Mouse (Mus musculus): ENCODE results near the gene Gtsf1. TPM values are rescaled to one million over a fixed set of nuclear protein-coding genes. Genes with fewer than 3 reads are reported as not detected.

Gene Gtsf1
- polyA plus RNA-seq, 1 experiment from 2014 or later: not detected

DNA sequence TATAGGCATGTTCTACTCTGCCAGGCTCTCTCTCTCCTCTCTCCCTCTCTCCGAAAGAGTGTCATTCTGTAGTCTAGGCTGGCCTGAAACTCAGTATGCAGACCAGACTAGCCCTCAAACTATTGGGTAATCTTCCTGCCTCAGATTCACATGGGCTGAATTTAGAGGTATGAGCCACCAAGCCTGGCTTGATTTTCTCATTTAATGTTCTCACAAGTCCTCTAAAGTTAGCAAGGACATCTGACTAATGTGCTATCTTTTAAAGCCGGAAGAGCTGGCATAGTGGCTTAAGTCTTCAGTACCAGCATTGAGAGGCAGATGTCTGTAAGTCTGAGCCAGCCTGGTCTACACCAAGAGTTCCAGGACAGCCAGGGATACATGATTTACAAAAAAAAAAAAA is 48.2 kb downstream of the Gtsf1 start:
- Histone ChIP-seq H3K9me3 (ENCODE audit: control insufficient read depth, low read length) (no peaks in the 10 kb centered on the region), H3K36me3 (ENCODE audit: control insufficient read depth, insufficient read depth, low read length) (no peaks in the 10 kb centered on the region), H3K27me3 (ENCODE audit: control insufficient read depth, insufficient read depth, low read depth, low read length) (no peaks in the 10 kb centered on the region), H3K4me3 (ENCODE audit: low read length) (no peak overlapping the region), H3K4me2 (ENCODE audit: low read depth, low read length) (no peak overlapping the region), H3K4me1 (replicated peaks; ENCODE audit: control insufficient read depth, insufficient read depth, low read length) (peaks cover 22% of the 10 kb centered on the region), H3K9ac (ENCODE audit: low read length) (no peak overlapping the region), H3K27ac (ENCODE audit: low read length) (no peak overlapping the region)
- WGBS: 77% methylated on average over 2 of the region's 2 CpGs
- no peak for ATAC-seq (ENCODE audit: low read depth)

DNA sequence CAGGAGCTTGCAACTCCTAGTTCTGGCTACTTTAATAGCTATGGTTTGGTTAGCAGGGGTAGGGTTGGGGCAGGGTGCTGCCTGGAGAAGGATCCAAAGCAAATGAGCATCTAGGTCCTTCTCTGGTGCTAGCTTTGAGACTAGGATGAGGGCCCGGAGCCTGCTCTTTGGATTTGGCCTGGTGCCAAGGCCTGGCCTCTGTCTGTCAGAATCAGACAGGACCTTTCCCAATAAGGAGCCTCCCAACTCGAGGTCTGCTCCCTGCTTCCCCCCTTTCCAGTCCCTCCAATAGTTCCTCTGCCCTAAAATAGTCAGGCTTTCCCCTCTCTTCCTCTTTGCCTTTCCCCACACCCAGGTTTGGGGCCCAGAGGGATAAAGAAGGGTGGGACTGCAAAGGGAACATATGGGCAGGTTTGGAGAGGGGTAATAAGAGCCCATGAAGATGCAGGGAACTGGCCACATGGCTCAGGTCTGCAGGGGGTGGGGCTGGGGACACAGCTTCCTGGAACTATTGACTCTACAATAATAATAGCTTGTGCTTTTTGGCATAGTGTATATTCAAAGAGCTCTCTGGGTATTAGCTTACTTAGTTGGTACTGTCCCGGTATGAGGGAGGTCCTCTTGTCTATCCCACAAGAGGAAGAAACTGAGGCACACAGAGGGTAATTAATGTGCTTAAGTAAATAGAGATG is 51.5 kb downstream of the Gtsf1 start:
- Histone ChIP-seq H3K36me3 (ENCODE audit: control insufficient read depth, insufficient read depth, low read length) (no peaks in the 10 kb centered on the region), H3K4me2 (ENCODE audit: low read depth, low read length) (no peak overlapping the region), H3K9ac (ENCODE audit: low read length) (no peak overlapping the region), H3K4me1 (replicated peaks; ENCODE audit: control insufficient read depth, insufficient read depth, low read length) (peaks cover 22% of the 10 kb centered on the region), H3K27me3 (ENCODE audit: control insufficient read depth, insufficient read depth, low read depth, low read length) (no peaks in the 10 kb centered on the region), H3K4me3 (ENCODE audit: low read length) (no peak overlapping the region), H3K27ac (ENCODE audit: low read length) (peak overlapping the region; percentile 3), H3K9me3 (ENCODE audit: control insufficient read depth, low read length) (no peaks in the 10 kb centered on the region)
- 24% methylated on average over 3 of the region's 3 CpGs for WGBS
- ATAC-seq (ENCODE audit: low read depth): no peak

DNA sequence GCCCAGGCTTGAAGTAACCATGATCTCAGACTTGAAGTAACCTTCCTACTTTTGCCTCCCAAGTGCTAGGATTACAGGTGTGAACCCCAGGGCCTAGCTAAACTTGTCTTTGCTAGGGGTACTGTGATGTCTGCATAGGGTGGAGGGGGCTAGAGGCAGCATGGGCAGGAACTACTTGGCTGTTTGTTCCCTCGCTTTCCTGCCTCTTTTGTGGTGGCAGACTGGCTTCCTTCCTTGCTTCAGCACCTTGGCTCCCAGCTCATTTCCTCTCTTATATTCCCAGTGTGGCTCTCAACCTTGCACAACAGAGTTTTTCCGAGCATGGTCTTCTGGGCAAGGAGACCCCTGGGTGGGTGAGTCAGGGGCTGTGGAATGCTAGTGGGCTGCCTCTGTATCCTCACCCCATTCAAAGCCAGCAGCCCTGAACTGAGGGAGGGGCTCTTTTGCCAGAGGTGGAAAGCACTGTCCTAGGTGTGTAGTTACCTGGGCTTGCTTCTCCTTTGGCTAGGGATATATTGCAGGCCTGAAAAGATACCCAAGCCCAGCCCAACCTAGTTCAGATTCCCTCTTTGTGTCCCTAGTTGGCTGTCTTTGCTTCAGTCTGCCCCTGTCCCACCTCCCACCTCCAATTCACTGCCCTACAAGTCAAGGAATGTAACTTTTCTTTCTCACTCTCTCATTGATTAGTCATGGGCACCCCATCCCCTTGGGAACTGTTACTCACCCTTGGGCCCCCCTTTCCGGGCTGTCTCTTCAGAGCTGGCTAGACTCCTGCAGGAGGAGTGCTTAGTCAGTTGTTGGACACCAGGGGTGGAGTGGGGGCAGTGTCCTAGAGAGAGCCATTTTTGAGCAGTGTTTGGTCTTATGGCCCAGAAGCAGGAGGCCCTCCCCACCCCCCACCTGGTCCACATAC is 52.3 kb downstream of the Gtsf1 start:
- H3K9ac ChIP-seq (ENCODE audit: low read length): no peak overlapping the region

DNA sequence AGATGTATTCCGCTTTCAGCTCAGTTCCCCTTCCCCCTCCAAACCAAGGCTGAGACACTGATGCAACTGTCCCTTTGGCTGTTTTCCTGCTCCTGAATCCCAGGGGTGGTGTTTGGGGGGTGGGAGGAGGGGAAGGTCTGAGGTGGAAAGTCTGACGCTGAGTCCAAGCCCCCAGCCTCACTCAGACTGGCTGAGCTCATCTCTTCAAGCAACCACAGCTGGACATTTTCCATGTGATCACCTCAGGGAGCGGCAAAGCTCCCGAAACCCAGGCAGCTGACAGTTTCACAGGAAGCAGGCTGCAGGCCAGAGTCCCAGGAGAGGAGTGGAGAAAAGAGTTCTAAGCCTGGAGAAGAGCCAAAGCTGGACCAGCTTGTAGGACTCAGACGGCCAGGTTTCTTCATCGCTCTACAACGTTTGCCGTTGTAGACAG is 53.4 kb downstream of the Gtsf1 start:
- WGBS: 33% methylated on average over 8 of the region's 8 CpGs
- Histone ChIP-seq H3K27ac (ENCODE audit: low read length) (peak overlapping the region; percentile 60), H3K4me1 (replicated peaks; ENCODE audit: control insufficient read depth, insufficient read depth, low read length) (peaks cover 14% of the 10 kb centered on the region)

More for the DNA sequence above, 52.3 kb downstream of the Gtsf1 start:
- Histone ChIP-seq H3K27ac (ENCODE audit: low read length) (peak overlapping the region; percentile 77), H3K4me2 (ENCODE audit: low read depth, low read length) (peak overlapping the region; percentile 13; the same call in 1 of the 2 replicates), H3K4me1 (replicated peaks; ENCODE audit: control insufficient read depth, insufficient read depth, low read length) (peaks cover 16% of the 10 kb centered on the region), H3K27me3 (ENCODE audit: control insufficient read depth, insufficient read depth, low read depth, low read length) (no peaks in the 10 kb centered on the region), H3K9me3 (ENCODE audit: control insufficient read depth, low read length) (no peaks in the 10 kb centered on the region), H3K36me3 (ENCODE audit: control insufficient read depth, insufficient read depth, low read length) (no peaks in the 10 kb centered on the region), H3K4me3 (ENCODE audit: low read length) (no peak overlapping the region)
- WGBS: 52% methylated on average over 3 of the region's 3 CpGs
- ATAC-seq (ENCODE audit: low read depth): peak; percentile 52

DNA sequence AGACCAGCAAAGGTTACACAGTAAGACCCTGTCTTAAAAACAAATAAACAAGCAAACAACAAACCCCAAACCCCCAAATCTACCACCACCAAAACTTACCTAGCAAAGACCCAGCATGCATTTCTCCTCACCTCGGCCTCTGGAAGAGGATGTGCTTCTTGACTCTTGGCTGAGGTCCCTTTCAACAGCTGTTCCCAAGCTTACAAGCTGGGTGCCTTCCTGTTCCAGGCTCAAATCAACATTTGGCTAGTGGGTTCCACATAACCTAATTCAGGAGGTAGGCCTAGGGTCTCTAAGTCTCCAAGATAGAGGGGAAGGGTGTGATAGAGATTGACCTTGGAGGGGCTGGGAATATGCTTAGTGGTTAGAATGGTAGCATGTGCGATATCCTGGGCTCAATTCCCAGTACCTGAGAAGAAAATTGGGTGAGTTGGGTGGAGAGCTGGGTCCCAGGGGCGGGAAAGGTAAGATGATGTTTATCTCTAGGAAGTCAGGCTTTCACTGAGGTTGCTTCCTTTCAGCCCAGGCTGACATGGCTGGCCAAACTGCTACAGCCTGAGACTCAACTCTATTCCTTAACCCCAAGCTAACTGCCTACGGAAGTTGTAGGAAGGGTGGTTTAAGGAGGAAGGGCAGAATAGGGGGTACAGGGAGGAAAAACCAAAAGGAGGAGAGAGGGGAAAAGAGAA is 55.0 kb downstream of the Gtsf1 start:
- H3K27me3 ChIP-seq (ENCODE audit: control insufficient read depth, insufficient read depth, low read depth, low read length): no peaks in the 10 kb centered on the region
- no peak overlapping the region for H3K4me3 ChIP-seq (ENCODE audit: low read length)
- no peaks in the 10 kb centered on the region for H3K36me3 ChIP-seq (ENCODE audit: control insufficient read depth, insufficient read depth, low read length)
- no peak overlapping the region for H3K4me2 ChIP-seq (ENCODE audit: low read depth, low read length)
- no peak for ATAC-seq (ENCODE audit: low read depth)
- WGBS: 73% methylated on average over 4 of the region's 4 CpGs
- no peak overlapping the region for H3K27ac ChIP-seq (ENCODE audit: low read length)
- no peak overlapping the region for H3K9ac ChIP-seq (ENCODE audit: low read length)
- H3K4me1 ChIP-seq (replicated peaks; ENCODE audit: control insufficient read depth, insufficient read depth, low read length): peaks cover 17% of the 10 kb centered on the region
- H3K9me3 ChIP-seq (ENCODE audit: control insufficient read depth, low read length): no peaks in the 10 kb centered on the region

More for the DNA sequence above, 53.4 kb downstream of the Gtsf1 start:
- Histone ChIP-seq H3K9ac (ENCODE audit: low read length) (0 out of 2 replicates have a peak overlapping the region, but pooled peaks have one; percentile 1), H3K4me2 (ENCODE audit: low read depth, low read length) (no peak overlapping the region; the same call in 1 of the 2 replicates), H3K4me3 (ENCODE audit: low read length) (no peak overlapping the region), H3K36me3 (ENCODE audit: control insufficient read depth, insufficient read depth, low read length) (no peaks in the 10 kb centered on the region), H3K9me3 (ENCODE audit: control insufficient read depth, low read length) (no peaks in the 10 kb centered on the region), H3K27me3 (ENCODE audit: control insufficient read depth, insufficient read depth, low read depth, low read length) (no peaks in the 10 kb centered on the region)
- ATAC-seq (ENCODE audit: low read depth): no peak

DNA sequence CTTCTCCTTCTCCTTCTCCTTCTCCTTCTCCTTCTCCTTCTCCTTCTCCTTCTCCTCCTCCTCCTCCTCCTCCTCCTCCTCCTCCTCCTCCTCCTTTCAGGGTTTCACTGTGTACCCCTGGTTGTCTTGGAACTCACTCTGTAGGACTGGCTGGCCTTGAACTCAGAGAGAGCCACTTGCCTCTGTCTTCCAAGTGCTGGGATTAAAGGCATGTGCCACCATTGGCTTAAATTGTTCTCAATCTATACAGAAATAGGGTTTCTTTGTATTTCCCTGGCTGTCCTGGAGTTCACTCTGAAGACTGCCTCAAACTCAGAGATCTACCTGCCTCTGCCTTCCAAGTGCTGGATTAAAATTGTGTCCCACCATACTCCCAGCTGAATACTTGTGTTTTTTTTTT is 57.8 kb downstream of the Gtsf1 start:
- Histone ChIP-seq H3K27me3 (ENCODE audit: control insufficient read depth, insufficient read depth, low read depth, low read length) (no peaks in the 10 kb centered on the region), H3K36me3 (ENCODE audit: control insufficient read depth, insufficient read depth, low read length) (no peaks in the 10 kb centered on the region), H3K9me3 (ENCODE audit: control insufficient read depth, low read length) (no peaks in the 10 kb centered on the region), H3K27ac (ENCODE audit: low read length) (no peak overlapping the region), H3K4me2 (ENCODE audit: low read depth, low read length) (no peak overlapping the region), H3K4me1 (replicated peaks; ENCODE audit: control insufficient read depth, insufficient read depth, low read length) (peaks cover 11% of the 10 kb centered on the region), H3K9ac (ENCODE audit: low read length) (no peak overlapping the region), H3K4me3 (ENCODE audit: low read length) (no peak overlapping the region)
- no peak for ATAC-seq (ENCODE audit: low read depth)

DNA sequence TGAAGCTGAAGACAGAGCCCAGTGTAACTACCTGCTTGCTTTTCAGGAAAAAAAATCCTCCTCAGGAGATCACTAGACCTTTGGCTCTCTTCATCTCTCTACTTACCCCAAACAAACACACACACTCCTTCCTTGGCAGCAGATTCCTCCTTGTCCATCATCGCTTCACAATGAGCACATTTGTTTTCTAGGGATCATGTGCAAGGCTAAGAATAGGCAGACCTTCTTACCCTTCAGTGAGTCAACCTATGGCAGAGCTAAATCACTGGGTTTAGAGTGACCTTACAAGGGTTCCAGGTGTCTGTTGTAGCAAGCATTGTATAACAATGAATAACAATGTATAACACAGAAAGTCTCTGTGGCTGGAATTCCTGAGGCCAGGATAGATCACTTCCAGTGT is 58.5 kb downstream of the Gtsf1 start:
- H3K27me3 ChIP-seq (ENCODE audit: control insufficient read depth, insufficient read depth, low read depth, low read length): no peaks in the 10 kb centered on the region
- WGBS: 59% methylated on average over 1 of the region's 1 CpGs
- no peaks in the 10 kb centered on the region for H3K36me3 ChIP-seq (ENCODE audit: control insufficient read depth, insufficient read depth, low read length)
- no peaks in the 10 kb centered on the region for H3K9me3 ChIP-seq (ENCODE audit: control insufficient read depth, low read length)
- H3K4me1 ChIP-seq (replicated peaks; ENCODE audit: control insufficient read depth, insufficient read depth, low read length): peaks cover 9% of the 10 kb centered on the region
- H3K4me3 ChIP-seq (ENCODE audit: low read length): no peak overlapping the region
- H3K4me2 ChIP-seq (ENCODE audit: low read depth, low read length): no peak overlapping the region
- no peak for ATAC-seq (ENCODE audit: low read depth)
- no peak overlapping the region for H3K27ac ChIP-seq (ENCODE audit: low read length)
- H3K9ac ChIP-seq (ENCODE audit: low read length): no peak overlapping the region

DNA sequence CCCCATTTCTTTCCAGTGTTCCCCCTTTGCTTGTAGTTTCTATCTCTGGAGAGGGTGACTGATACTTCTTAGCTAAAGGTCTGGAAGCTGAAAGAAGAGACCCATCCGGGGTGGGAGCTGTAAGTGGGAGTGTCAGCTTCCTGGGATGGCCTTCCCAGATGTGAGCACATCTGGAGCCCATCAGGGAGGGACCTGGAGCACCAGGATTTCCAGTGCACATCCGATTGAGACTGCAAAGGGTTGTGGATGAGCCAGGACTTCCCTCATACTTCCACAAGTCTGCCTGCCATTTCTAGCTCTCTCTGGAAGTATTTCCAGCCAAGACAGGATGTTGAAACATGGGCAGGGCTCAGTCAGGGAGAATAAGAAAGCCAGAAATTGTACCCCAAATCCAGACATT is 59.1 kb downstream of the Gtsf1 start:
- no peak for ATAC-seq (ENCODE audit: low read depth)
- Histone ChIP-seq H3K27me3 (ENCODE audit: control insufficient read depth, insufficient read depth, low read depth, low read length) (no peaks in the 10 kb centered on the region), H3K9ac (ENCODE audit: low read length) (no peak overlapping the region), H3K4me1 (replicated peaks; ENCODE audit: control insufficient read depth, insufficient read depth, low read length) (peaks cover 9% of the 10 kb centered on the region; the same call in 1 of the 2 replicates), H3K9me3 (ENCODE audit: control insufficient read depth, low read length) (no peaks in the 10 kb centered on the region), H3K4me3 (ENCODE audit: low read length) (no peak overlapping the region), H3K36me3 (ENCODE audit: control insufficient read depth, insufficient read depth, low read length) (no peaks in the 10 kb centered on the region), H3K27ac (ENCODE audit: low read length) (no peak overlapping the region), H3K4me2 (ENCODE audit: low read depth, low read length) (no peak overlapping the region)
- 17% methylated on average over 2 of the region's 2 CpGs for WGBS

DNA sequence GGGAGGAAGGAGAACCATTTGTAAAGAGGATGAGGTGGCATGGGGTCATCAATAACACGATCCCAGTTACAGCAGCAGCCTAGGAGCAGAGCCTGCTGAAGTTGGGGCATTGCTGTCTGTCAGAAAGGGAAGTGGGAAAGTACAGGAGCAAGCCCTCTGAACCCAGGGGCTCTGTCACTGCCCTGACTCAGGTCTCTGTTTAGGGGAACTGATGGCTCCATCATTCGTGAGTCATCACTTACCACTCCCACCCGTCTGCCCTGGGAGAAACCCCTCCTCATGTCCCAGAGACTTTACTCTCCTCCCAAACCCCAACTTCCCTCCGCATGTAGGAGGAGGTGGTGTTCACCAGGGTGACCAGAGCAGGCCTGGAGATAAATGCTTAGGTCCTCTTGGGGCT is 59.8 kb downstream of the Gtsf1 start:
- H3K4me3 ChIP-seq (ENCODE audit: low read length): no peak overlapping the region
- no peaks in the 10 kb centered on the region for H3K36me3 ChIP-seq (ENCODE audit: control insufficient read depth, insufficient read depth, low read length)
- no peak overlapping the region for H3K27ac ChIP-seq (ENCODE audit: low read length)
- 36% methylated on average over 4 of the region's 4 CpGs for WGBS
- peaks cover 9% of the 10 kb centered on the region; the same call in 1 of the 2 replicates for H3K4me1 ChIP-seq (replicated peaks; ENCODE audit: control insufficient read depth, insufficient read depth, low read length)
- H3K27me3 ChIP-seq (ENCODE audit: control insufficient read depth, insufficient read depth, low read depth, low read length): no peaks in the 10 kb centered on the region
- H3K4me2 ChIP-seq (ENCODE audit: low read depth, low read length): no peak overlapping the region
- no peak overlapping the region for H3K9ac ChIP-seq (ENCODE audit: low read length)
- ATAC-seq (ENCODE audit: low read depth): no peak
- no peaks in the 10 kb centered on the region for H3K9me3 ChIP-seq (ENCODE audit: control insufficient read depth, low read length)

Data from lung, embryonic 16.5 days (tissue).